Mouse (Mus musculus) liver, embryonic 11.5 days (tissue): Measurements from ENCODE around the gene Rab8b. TPM values are rescaled to one million over a fixed set of nuclear protein-coding genes. Genes with fewer than 3 reads are reported as not detected.
A peak's percentile ranks its signal among the peaks of the same experiment; 100 is the strongest.

ENCODE experiments used
- ATAC-seq: fragments of 200-750 bp; cut with Nextera tagmentation; replicated peaks from 2 replicates; pipeline ENCODE4 v1.8.0; 2017; ENCODE audit warnings: moderate number of reproducible peaks, mild to moderate bottlenecking, moderate TSS enrichment, moderate library complexity; ENCODE audit not compliant: low FRiP score
- DNase-seq: peaks from one replicate; pipeline ENCODE4 v3.0.0-alpha.2; 2017; ENCODE audit warnings: low spot score
- H3K27ac ChIP-seq: fragments of 300-500 bp; sonication (generic); 2 replicates; pipeline ENCODE4 v1.5.1; 2014; ENCODE audit warnings: mild to moderate bottlenecking, low read depth, low read length, control low read depth
- H3K27me3 ChIP-seq: fragments of 300-500 bp; sonication (generic); replicated peaks from 2 replicates; pipeline ENCODE4 v1.6.1; 2014; ENCODE audit warnings: low read length, mixed read lengths; ENCODE audit not compliant: control insufficient read depth, insufficient read depth
- H3K36me3 ChIP-seq: fragments of 300-500 bp; sonication (generic); 2 replicates; pipeline ENCODE4 v1.6.1; 2014; ENCODE audit warnings: mild to moderate bottlenecking, low read length, moderate library complexity, mixed read lengths; ENCODE audit not compliant: control insufficient read depth, insufficient read depth
- H3K4me1 ChIP-seq: fragments of 300-500 bp; sonication (generic); replicated peaks from 2 replicates; pipeline ENCODE4 v1.6.1; 2014; ENCODE audit warnings: low read length, mixed read lengths; ENCODE audit not compliant: control insufficient read depth, insufficient read depth
- H3K4me2 ChIP-seq: fragments of 300-500 bp; sonication (generic); 2 replicates; pipeline ENCODE4 v1.6.1; 2014; ENCODE audit warnings: mild to moderate bottlenecking, control low read depth, moderate library complexity
- H3K4me3 ChIP-seq: fragments of 300-500 bp; sonication (generic); 2 replicates; pipeline ENCODE4 v1.5.1; 2014; ENCODE audit warnings: low read depth, low read length, control low read depth
- H3K9ac ChIP-seq: fragments of 300-500 bp; sonication (generic); 2 replicates; pipeline ENCODE4 v1.6.1; 2014; ENCODE audit warnings: low read depth, low read length, control low read depth
- H3K9me3 ChIP-seq: fragments of 300-500 bp; sonication (generic); 2 replicates; pipeline ENCODE4 v1.6.1; 2016; ENCODE audit warnings: low read length, inconsistent platforms, mixed read lengths; ENCODE audit not compliant: control insufficient read depth
- WGBS: fragments of 180-500 bp; shearing (Covaris S2); extraction: QIAGEN DNeasy Blood & Tissue Kit; methylation state at CpG from one replicate; pipeline ENCODE4 v1.1.7; 2014; 5-methylcytosine and 5-hydroxymethylcytosine counted together
- polyA plus RNA-seq: library from polyadenylated mRNA; unstranded; fragments of >200 nt; fragmentation: Nextera tagmentation; extraction: Ambion mirVana; gene quantifications from 2 replicates; pipeline ENCODE4 v1.2.1, GENCODE M21; 2014

Gene Rab8b
- polyA plus RNA-seq, 1 experiment from 2014 or later = 43.1 TPM

GRCm38 (mm10) chr9:66920488-66921279 is 1.2 kb upstream of the Rab8b start:
- Histone ChIP-seq H3K4me1 (peaks cover 26% of the 10 kb centered on the region), H3K4me2 (peak overlapping the region; percentile 94), H3K36me3 (no peaks in the 10 kb centered on the region), H3K27ac (no peak overlapping the region), H3K27me3 (no peaks in the 10 kb centered on the region), H3K4me3 (peak overlapping the region; percentile 96; the same call in 1 of the 2 replicates), H3K9ac (no peak overlapping the region), H3K9me3 (no peaks in the 10 kb centered on the region)
- no peak for ATAC-seq
- no peak for DNase-seq
- WGBS = 9% methylated on average over 6 of the region's 6 CpGs

DNA sequence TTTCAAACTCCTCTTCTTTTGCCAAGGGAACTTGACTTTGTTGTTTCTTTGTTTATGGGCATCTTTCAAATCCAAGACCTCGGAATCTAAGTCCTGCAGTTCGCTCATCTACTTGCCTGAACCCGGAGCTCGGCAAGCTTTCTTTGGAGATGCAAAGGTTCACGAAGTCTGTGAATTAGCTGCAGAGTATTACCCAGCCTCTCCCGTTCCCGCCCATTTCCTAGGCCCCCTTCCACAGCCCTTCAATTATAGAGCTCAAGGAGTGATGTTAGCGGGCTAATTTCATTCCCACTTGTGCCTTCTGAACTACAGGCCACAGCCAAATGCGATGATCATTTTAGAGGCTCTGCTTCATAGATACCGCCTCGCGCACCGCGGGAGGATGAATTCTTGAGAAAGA is 494 bp upstream of the Rab8b start:
- under 1% methylated on average over 14 of the region's 14 CpGs for WGBS
- Histone ChIP-seq H3K36me3 (no peaks in the 10 kb centered on the region), H3K4me2 (peak overlapping the region; percentile 94), H3K27ac (no peak overlapping the region), H3K27me3 (no peaks in the 10 kb centered on the region), H3K4me1 (peaks cover 32% of the 10 kb centered on the region), H3K4me3 (peak overlapping the region; percentile 96), H3K9me3 (no peaks in the 10 kb centered on the region), H3K9ac (peak overlapping the region; percentile 54)
- DNase-seq = no peak
- ATAC-seq = no peak

DNA sequence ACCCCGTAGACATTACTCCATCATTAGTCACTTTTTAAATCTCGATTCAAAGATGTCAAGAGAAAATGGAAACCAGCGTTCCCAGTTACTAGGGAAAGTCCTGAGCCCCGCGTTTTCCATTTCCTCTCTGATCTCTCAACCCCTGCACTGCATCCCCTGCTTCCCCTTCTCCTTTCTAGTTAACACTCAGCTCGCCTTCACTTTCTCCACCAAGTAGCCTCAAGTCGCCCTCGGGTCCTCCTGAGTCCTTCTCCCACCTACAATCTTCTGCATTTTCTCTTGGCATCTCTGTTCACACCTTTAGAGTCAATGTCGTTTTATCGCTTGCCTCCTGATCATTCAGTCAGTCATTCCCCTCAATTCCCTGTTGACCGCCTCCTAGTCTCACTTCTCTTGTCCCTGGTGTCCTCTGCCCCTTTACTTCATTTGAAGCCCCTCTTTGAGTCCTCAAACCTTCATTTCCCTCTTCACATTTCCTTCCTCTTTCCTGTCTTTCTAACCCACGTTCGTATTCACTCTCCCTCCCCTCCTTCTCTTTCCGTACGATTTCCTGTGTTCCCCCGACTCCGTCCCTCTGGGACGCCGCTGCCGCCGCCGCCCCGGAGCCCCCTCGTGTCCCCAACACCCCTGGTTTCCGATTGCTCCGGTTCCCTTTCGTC is 686 bp downstream of the Rab8b start:
- Histone ChIP-seq H3K27me3 (no peaks in the 10 kb centered on the region), H3K4me2 (peak overlapping the region; percentile 91), H3K9me3 (no peaks in the 10 kb centered on the region), H3K4me1 (peaks cover 44% of the 10 kb centered on the region), H3K36me3 (no peaks in the 10 kb centered on the region), H3K4me3 (peak overlapping the region; percentile 96), H3K9ac (peak overlapping the region; percentile 96), H3K27ac (peak overlapping the region; percentile 90)
- peak; percentile 53 for DNase-seq
- 1% methylated on average over 27 of the region's 27 CpGs for WGBS
- ATAC-seq = no peak

DNA sequence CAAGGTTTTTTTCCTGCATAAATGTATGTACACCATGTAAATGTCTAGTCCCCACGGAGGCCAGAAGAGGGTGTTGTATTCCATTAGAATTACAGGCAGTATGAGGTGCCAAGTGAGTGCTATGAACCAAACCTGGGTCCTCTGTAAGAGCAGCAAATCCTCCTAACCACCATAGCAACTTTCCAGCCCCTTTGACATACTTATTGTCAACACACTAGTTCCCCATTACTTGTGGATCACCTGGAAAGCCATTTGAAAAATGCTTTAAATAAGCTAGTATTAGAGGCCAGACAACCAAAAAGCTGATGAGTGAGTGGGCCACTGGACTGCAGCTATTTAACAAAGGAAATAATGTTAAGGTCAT is 1.6 kb downstream of the Rab8b start:
- Histone ChIP-seq H3K9ac (peak overlapping the region; percentile 96), H3K4me3 (peak overlapping the region; percentile 96), H3K27me3 (no peaks in the 10 kb centered on the region), H3K27ac (peak overlapping the region; percentile 90; the same call in 1 of the 2 replicates), H3K36me3 (no peaks in the 10 kb centered on the region), H3K9me3 (no peaks in the 10 kb centered on the region), H3K4me2 (peak overlapping the region; percentile 91), H3K4me1 (peaks cover 51% of the 10 kb centered on the region)
- 69% methylated on average over 1 of the region's 1 CpGs for WGBS
- no peak for ATAC-seq
- no peak for DNase-seq

- Histone ChIP-seq H3K9ac (peak overlapping the region; percentile 58), H3K4me2 (peak overlapping the region; percentile 91), H3K36me3 (no peaks in the 10 kb centered on the region), H3K4me3 (peak overlapping the region; percentile 96), H3K27me3 (no peaks in the 10 kb centered on the region), H3K4me1 (peaks cover 56% of the 10 kb centered on the region), H3K27ac (peak overlapping the region; percentile 90), H3K9me3 (no peaks in the 10 kb centered on the region)
- DNase-seq (no peak), ATAC-seq (no peak)
- 69% methylated on average over 8 of the region's 8 CpGs for WGBS
These were observed 2.1 kb downstream of the Rab8b start for GRCm38 (mm10) chr9:66917216-66917891.

GRCm38 (mm10) chr9:66915869-66916785 is 3.4 kb downstream of the Rab8b start:
- H3K9ac ChIP-seq = peak overlapping the region; percentile 58
- WGBS = 40% methylated on average over 9 of the region's 9 CpGs
- H3K4me3 ChIP-seq = peak overlapping the region; percentile 96
- H3K36me3 ChIP-seq = no peaks in the 10 kb centered on the region; the same call in 1 of the 2 replicates
- H3K4me2 ChIP-seq = peak overlapping the region; percentile 91
- H3K9me3 ChIP-seq = no peaks in the 10 kb centered on the region
- peak overlapping the region; percentile 90 for H3K27ac ChIP-seq
- peaks cover 65% of the 10 kb centered on the region for H3K4me1 ChIP-seq
- DNase-seq = no peak
- H3K27me3 ChIP-seq = no peaks in the 10 kb centered on the region
- peak; percentile 80 for ATAC-seq

GRCm38 (mm10) chr9:66915401-66915800 is 4.1 kb downstream of the Rab8b start:
- no peaks in the 10 kb centered on the region for H3K9me3 ChIP-seq
- H3K36me3 ChIP-seq = peaks cover 2% of the 10 kb centered on the region; the same call in 1 of the 2 replicates
- peak overlapping the region; percentile 91 for H3K4me2 ChIP-seq
- no peak for DNase-seq
- peak overlapping the region; percentile 31; the same call in 1 of the 2 replicates for H3K9ac ChIP-seq
- WGBS = 55% methylated on average over 5 of the region's 5 CpGs
- peak overlapping the region; percentile 90 for H3K27ac ChIP-seq
- 0 out of 2 replicates have a peak overlapping the region, but pooled peaks have one; percentile 3 for H3K4me3 ChIP-seq
- H3K4me1 ChIP-seq = peaks cover 63% of the 10 kb centered on the region
- no peaks in the 10 kb centered on the region for H3K27me3 ChIP-seq
- no peak for ATAC-seq

DNA sequence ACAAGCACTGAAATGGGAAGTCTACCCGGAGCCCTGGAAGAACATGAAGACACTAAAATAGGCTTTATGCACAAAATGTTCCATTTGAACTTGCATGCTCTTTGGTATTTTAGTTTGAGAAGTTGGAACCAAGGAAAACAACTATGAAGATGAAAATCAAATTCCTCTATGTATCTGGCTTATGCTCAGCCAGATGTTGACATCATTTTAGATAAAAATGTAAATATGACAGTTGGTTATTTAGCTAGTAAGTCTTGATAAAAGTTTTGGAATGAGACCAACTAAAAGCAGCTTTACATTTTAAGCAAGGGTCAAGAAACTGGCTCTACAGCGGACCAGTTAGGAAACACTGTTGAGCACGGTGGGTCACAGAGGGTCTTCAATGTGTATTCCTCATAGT is 4.9 kb downstream of the Rab8b start:
- Histone ChIP-seq H3K9me3 (no peaks in the 10 kb centered on the region), H3K4me1 (peaks cover 70% of the 10 kb centered on the region), H3K27ac (peak overlapping the region; percentile 90), H3K9ac (no peak overlapping the region), H3K4me3 (no peak overlapping the region), H3K27me3 (no peaks in the 10 kb centered on the region), H3K36me3 (peaks cover 4% of the 10 kb centered on the region; the same call in 1 of the 2 replicates), H3K4me2 (peak overlapping the region; percentile 91; the same call in 1 of the 2 replicates)
- ATAC-seq (no peak), DNase-seq (no peak)
- 80% methylated on average over 3 of the region's 3 CpGs for WGBS
